Mouse (Mus musculus) heart, embryonic 15.5 days (tissue): Measurements from ENCODE around the gene Ano3. TPM values are rescaled to one million over a fixed set of nuclear protein-coding genes. Genes with fewer than 3 reads are reported as not detected.

Experiments
- ATAC-seq: fragments of 200-750 bp; cut with Nextera tagmentation; replicated peaks from 2 replicates; pipeline ENCODE4 v1.8.0; 2017; ENCODE audit warnings: low read depth, moderate TSS enrichment; ENCODE audit not compliant: insufficient number of reproducible peaks, insufficient read depth, low FRiP score
- H3K27ac ChIP-seq: fragments of 300-500 bp; sonication (generic); 2 replicates; pipeline ENCODE4 v1.5.1; 2015; ENCODE audit warnings: mild to moderate bottlenecking, inconsistent platforms
- H3K27me3 ChIP-seq: fragments of 300-500 bp; sonication (generic); 2 replicates; pipeline ENCODE4 v1.6.1; 2015; ENCODE audit warnings: inconsistent platforms
- H3K36me3 ChIP-seq: fragments of 300-500 bp; sonication (generic); 2 replicates; pipeline ENCODE4 v1.6.1; 2015; ENCODE audit warnings: mild to moderate bottlenecking, inconsistent platforms
- H3K4me1 ChIP-seq: fragments of 300-500 bp; sonication (generic); replicated peaks from 2 replicates; pipeline ENCODE4 v1.6.1; 2015; ENCODE audit warnings: inconsistent platforms
- H3K4me2 ChIP-seq: fragments of 300-500 bp; sonication (generic); 2 replicates; pipeline ENCODE4 v1.6.1; 2015; ENCODE audit warnings: inconsistent platforms, mild to moderate bottlenecking, moderate library complexity
- H3K4me3 ChIP-seq: fragments of 300-500 bp; sonication (generic); 2 replicates; pipeline ENCODE4 v1.5.1; 2015; ENCODE audit warnings: mild to moderate bottlenecking, inconsistent platforms
- H3K9ac ChIP-seq: fragments of 300-500 bp; sonication (generic); 2 replicates; pipeline ENCODE4 v1.6.1; 2015; ENCODE audit warnings: mild to moderate bottlenecking, inconsistent platforms
- H3K9me3 ChIP-seq: fragments of 300-500 bp; sonication (generic); replicated peaks from 2 replicates; pipeline ENCODE4 v1.6.1; 2016; ENCODE audit warnings: inconsistent platforms
- WGBS: fragments of 180-500 bp; shearing (Covaris S2); methylation state at CpG from one replicate; pipeline ENCODE4 v1.1.7; 2015; ENCODE audit warnings: mixed read lengths; 5-methylcytosine and 5-hydroxymethylcytosine counted together
- polyA plus RNA-seq: library from polyadenylated mRNA; unstranded; fragments of >200 nt; fragmentation: Nextera tagmentation; extraction: Ambion mirVana; gene quantifications from 2 replicates; pipeline ENCODE4 v1.2.1, GENCODE M21; 2015

The Ano3 gene
- polyA plus RNA-seq, 1 experiment from 2014 or later: 0.25 TPM

DNA sequence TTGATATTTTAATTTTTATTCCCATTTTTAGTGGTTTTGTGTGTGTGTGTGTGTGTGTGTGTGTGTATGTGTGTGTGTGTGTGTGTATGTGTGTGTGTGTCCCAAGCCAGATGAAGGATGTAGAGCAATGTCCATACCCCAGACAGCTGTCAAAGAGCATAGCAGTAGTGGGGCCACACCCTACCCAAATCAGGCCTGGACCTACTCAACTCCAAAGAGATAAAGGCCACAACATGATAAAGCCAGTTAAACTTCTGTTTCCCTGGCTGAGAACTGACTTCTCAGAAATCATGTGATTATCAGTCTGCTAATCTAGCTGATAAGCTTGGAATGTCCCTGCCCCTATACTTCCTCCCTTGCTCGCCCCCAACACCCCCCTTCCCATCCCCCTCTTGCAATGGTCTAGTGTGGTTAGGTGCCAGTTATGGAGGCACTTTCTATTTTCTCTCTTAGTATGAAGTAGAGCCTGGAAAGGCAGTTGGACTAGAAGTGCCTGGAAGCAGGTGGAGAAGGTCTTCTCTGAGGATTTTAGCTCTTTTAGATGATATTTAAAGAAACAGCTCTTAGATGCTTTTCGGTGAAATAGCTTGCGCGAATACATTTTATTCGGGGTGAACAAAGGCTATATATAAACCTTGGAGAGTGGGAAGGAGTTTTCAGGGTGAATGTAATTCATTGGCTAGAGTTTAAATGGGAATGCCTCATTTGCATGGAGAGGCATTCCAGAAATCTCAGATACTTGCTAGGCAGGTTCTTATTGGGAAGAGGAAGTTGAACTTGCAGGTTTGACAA is 144.2 kb downstream of the Ano3 start:
- 76% methylated on average over 5 of the region's 5 CpGs for WGBS
- no peaks in the 10 kb centered on the region for H3K27me3 ChIP-seq
- H3K27ac ChIP-seq: no peak overlapping the region
- no peaks in the 10 kb centered on the region for H3K4me1 ChIP-seq
- H3K4me2 ChIP-seq: no peak overlapping the region
- no peak overlapping the region for H3K4me3 ChIP-seq
- H3K9ac ChIP-seq: no peak overlapping the region
- H3K9me3 ChIP-seq: no peaks in the 10 kb centered on the region
- no peak for ATAC-seq
- H3K36me3 ChIP-seq: no peaks in the 10 kb centered on the region

DNA sequence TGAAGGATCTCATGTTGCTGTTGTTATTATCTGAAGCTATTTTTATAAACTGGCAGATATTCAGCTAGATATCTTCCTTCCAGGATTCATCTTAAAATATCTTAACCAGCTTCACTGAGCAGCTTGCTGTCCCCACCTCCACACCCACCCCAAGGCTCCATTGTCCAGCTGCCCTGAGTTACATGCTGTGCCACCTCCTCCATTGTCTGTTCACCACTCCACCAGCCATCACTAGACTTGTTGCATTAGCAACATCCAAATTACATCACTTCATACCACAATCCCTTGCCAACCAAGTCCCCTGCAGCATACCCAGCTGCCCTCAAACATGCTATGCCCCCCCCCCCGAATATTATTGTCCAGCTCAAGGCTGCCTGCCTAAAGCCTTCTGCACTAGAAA is 154.8 kb downstream of the Ano3 start:
- Histone ChIP-seq H3K4me1 (peaks cover 9% of the 10 kb centered on the region), H3K27ac (no peak overlapping the region), H3K9me3 (no peaks in the 10 kb centered on the region), H3K9ac (no peak overlapping the region), H3K4me3 (no peak overlapping the region), H3K27me3 (no peaks in the 10 kb centered on the region), H3K36me3 (no peaks in the 10 kb centered on the region), H3K4me2 (no peak overlapping the region)
- WGBS: 52% methylated on average over 1 of the region's 1 CpGs
- ATAC-seq: no peak

- Histone ChIP-seq H3K4me1 (peaks cover 9% of the 10 kb centered on the region), H3K4me2 (no peak overlapping the region), H3K27me3 (no peaks in the 10 kb centered on the region), H3K27ac (no peak overlapping the region), H3K36me3 (no peaks in the 10 kb centered on the region), H3K9ac (no peak overlapping the region), H3K4me3 (no peak overlapping the region), H3K9me3 (no peaks in the 10 kb centered on the region)
- no peak for ATAC-seq
- 68% methylated on average over 3 of the region's 3 CpGs for whole genome bisulfite sequencing
Observed at GRCm38 (mm10) chr2:110795433-110795832, 155.3 kb downstream of the Ano3 start.

DNA sequence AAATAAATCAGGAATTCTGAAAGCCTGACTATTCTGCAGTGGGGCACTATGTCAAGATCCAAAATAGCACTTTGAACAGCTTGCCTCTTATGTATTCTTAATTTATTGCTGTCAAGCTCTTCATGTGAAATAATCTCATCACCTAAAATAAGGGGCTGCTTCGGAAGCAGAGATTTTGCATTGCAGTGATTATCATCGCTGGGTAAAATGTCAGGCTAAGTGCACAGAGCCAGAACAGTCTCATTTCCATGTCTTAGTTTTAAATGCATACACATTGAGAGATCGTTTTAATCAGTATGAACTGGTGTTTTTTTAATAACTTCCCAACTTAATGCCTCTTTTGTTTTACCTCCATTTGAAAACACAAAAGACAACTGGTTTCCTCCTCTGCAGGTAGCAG is 163.3 kb downstream of the Ano3 start:
- no peaks in the 10 kb centered on the region for H3K4me1 ChIP-seq
- H3K4me2 ChIP-seq: no peak overlapping the region
- WGBS: 72% methylated on average over 3 of the region's 3 CpGs
- no peak overlapping the region for H3K9ac ChIP-seq
- no peak for ATAC-seq
- H3K27me3 ChIP-seq: no peaks in the 10 kb centered on the region
- no peaks in the 10 kb centered on the region for H3K9me3 ChIP-seq
- H3K27ac ChIP-seq: no peak overlapping the region
- no peak overlapping the region for H3K4me3 ChIP-seq
- H3K36me3 ChIP-seq: no peaks in the 10 kb centered on the region

DNA sequence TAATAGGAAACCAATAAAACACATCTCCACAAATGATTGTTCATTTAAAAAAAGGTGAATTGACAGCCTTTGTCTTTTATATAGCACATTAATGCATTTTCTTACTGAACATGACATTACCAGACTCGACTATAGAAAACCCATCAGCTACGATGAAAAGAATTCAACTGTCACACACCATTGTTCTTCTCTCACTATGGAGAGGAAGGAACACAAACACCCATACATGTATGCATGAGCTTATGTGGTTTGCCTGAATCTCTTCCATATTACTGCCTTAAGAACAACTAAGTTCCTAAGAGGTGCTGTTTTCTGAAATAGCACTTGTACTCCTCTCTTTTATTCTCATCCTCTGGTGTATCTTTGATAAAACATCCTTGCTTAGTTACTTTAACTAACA is 191.3 kb downstream of the Ano3 start:
- no peak overlapping the region for H3K4me2 ChIP-seq
- no peak overlapping the region for H3K27ac ChIP-seq
- H3K9ac ChIP-seq: no peak overlapping the region
- H3K4me1 ChIP-seq: no peaks in the 10 kb centered on the region
- H3K4me3 ChIP-seq: no peak overlapping the region
- ATAC-seq: no peak
- no peaks in the 10 kb centered on the region for H3K27me3 ChIP-seq
- WGBS: 84% methylated on average over 2 of the region's 2 CpGs
- H3K36me3 ChIP-seq: no peaks in the 10 kb centered on the region
- no peaks in the 10 kb centered on the region for H3K9me3 ChIP-seq

DNA sequence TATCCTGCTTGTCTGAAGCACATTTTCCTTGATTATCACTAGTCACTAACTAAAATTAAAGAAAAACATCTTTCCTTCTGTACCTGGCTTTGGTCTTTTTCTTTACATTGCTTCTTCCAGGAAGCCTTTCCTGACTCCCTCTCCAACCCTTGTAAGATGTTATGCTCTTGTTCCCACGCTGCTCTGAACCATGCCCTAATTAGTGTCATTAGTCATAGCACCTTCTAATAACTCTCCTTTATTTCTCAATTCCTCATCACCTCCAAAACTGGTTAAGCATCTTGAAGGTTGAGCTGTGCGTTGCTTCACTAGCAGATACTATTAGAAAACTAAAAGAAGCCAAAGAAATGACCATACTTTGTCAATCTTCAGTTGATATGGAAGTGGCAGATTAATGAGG is 193.2 kb downstream of the Ano3 start:
- WGBS: 75% methylated on average over 2 of the region's 2 CpGs
- Histone ChIP-seq H3K4me1 (no peaks in the 10 kb centered on the region), H3K27me3 (no peaks in the 10 kb centered on the region), H3K9ac (no peak overlapping the region), H3K4me3 (no peak overlapping the region), H3K9me3 (no peaks in the 10 kb centered on the region), H3K27ac (no peak overlapping the region), H3K36me3 (no peaks in the 10 kb centered on the region), H3K4me2 (no peak overlapping the region)
- ATAC-seq: no peak

GRCm38 (mm10) chr2:110740493-110740892 is 210.2 kb downstream of the Ano3 start:
- H3K4me3 ChIP-seq: no peak overlapping the region

GRCm38 (mm10) chr2:110739781-110740180 is 210.9 kb downstream of the Ano3 start:
- WGBS: 88% methylated on average over 1 of the region's 1 CpGs
- H3K27me3 ChIP-seq: no peaks in the 10 kb centered on the region
- no peaks in the 10 kb centered on the region for H3K4me1 ChIP-seq
- no peak for ATAC-seq
- H3K4me3 ChIP-seq: no peak overlapping the region
- H3K9me3 ChIP-seq: no peaks in the 10 kb centered on the region
- H3K36me3 ChIP-seq: no peaks in the 10 kb centered on the region
- H3K4me2 ChIP-seq: no peak overlapping the region
- H3K27ac ChIP-seq: no peak overlapping the region
- H3K9ac ChIP-seq: no peak overlapping the region

More at GRCm38 (mm10) chr2:110740493-110740892, 210.2 kb downstream of the Ano3 start:
- no peaks in the 10 kb centered on the region for H3K9me3 ChIP-seq
- no peaks in the 10 kb centered on the region for H3K27me3 ChIP-seq
- WGBS: 70% methylated on average over 1 of the region's 1 CpGs
- H3K27ac ChIP-seq: no peak overlapping the region
- no peaks in the 10 kb centered on the region for H3K4me1 ChIP-seq
- no peak for ATAC-seq
- H3K4me2 ChIP-seq: no peak overlapping the region
- H3K9ac ChIP-seq: no peak overlapping the region
- no peaks in the 10 kb centered on the region for H3K36me3 ChIP-seq

- Histone ChIP-seq H3K9me3 (no peaks in the 10 kb centered on the region), H3K27me3 (no peaks in the 10 kb centered on the region), H3K4me3 (no peak overlapping the region), H3K36me3 (no peaks in the 10 kb centered on the region), H3K27ac (no peak overlapping the region), H3K4me1 (no peaks in the 10 kb centered on the region), H3K9ac (no peak overlapping the region), H3K4me2 (no peak overlapping the region)
- ATAC-seq: no peak
- WGBS: 59% methylated on average over 2 of the region's 2 CpGs
Observed at GRCm38 (mm10) chr2:110737981-110738380, 212.7 kb downstream of the Ano3 start.

- Histone ChIP-seq H3K36me3 (no peaks in the 10 kb centered on the region), H3K9ac (no peak overlapping the region), H3K4me2 (no peak overlapping the region), H3K9me3 (no peaks in the 10 kb centered on the region), H3K4me3 (no peak overlapping the region), H3K27me3 (no peaks in the 10 kb centered on the region), H3K4me1 (no peaks in the 10 kb centered on the region), H3K27ac (no peak overlapping the region)
- 63% methylated on average over 4 of the region's 4 CpGs for WGBS
- ATAC-seq: no peak
Observed at GRCm38 (mm10) chr2:110737236-110737635, 213.5 kb downstream of the Ano3 start.

GRCm38 (mm10) chr2:110726106-110726505 is 224.6 kb downstream of the Ano3 start:
- H3K4me3 ChIP-seq: no peak overlapping the region
- H3K9ac ChIP-seq: no peak overlapping the region
- no peaks in the 10 kb centered on the region for H3K36me3 ChIP-seq
- no peaks in the 10 kb centered on the region for H3K27me3 ChIP-seq
- H3K4me1 ChIP-seq: no peaks in the 10 kb centered on the region
- no peak overlapping the region for H3K27ac ChIP-seq
- no peak overlapping the region for H3K4me2 ChIP-seq
- no peak for ATAC-seq
- no peaks in the 10 kb centered on the region for H3K9me3 ChIP-seq

GRCm38 (mm10) chr2:110722208-110722607 is 228.5 kb downstream of the Ano3 start:
- ATAC-seq: no peak
- H3K27me3 ChIP-seq: no peaks in the 10 kb centered on the region
- 55% methylated on average over 1 of the region's 1 CpGs for WGBS

More at GRCm38 (mm10) chr2:110722208-110722607, 228.5 kb downstream of the Ano3 start:
- H3K9me3 ChIP-seq: no peaks in the 10 kb centered on the region
- no peak overlapping the region for H3K27ac ChIP-seq
- no peak overlapping the region for H3K4me3 ChIP-seq
- no peaks in the 10 kb centered on the region for H3K4me1 ChIP-seq
- no peak overlapping the region for H3K9ac ChIP-seq
- H3K4me2 ChIP-seq: no peak overlapping the region
- no peaks in the 10 kb centered on the region for H3K36me3 ChIP-seq
